Mouse (Mus musculus): ENCODE data around the gene Gm49673.
"Not testable (repeated sequence)": the region's sequence is repeated elsewhere in the genome, so short reads cannot be mapped to it uniquely, and the experiment has no call there.

DNA sequence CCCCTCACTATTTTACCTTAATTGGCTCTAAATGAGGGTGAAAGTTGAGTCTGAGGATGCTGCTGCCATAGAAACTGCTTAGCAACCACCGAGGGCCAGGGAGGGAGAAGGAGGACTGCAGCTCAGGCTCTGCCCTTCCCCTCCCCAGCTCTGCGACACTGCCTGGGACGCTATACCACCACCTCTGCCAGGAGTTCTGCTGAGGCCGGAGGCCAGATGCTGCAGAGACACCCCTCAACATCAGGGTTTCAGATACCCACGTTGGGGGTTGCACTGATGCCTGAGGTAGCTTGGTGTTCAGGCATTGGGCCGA lies 46.3 kb downstream of the Gm49673 start:
- TF ChIP-seq CTCF (IDR thresholded peaks at IDR 0.05; ENCODE audit: borderline replicate concordance, insufficient read depth, low read depth, low read length); POLR2A (IDR thresholded peaks at IDR 0.05; ENCODE audit: borderline replicate concordance, insufficient read depth, low read length): not testable (repeated sequence)
